Mouse (Mus musculus): ENCODE data around the gene Habp2.

The Habp2 gene

GRCm38 (mm10) chr19:56286866-56287265 is at the start of gene Habp2:
Gene Habp2, plus strand, starts transcription at chr19:56287137.
- DNase-seq: peak; percentile 28

DNA sequence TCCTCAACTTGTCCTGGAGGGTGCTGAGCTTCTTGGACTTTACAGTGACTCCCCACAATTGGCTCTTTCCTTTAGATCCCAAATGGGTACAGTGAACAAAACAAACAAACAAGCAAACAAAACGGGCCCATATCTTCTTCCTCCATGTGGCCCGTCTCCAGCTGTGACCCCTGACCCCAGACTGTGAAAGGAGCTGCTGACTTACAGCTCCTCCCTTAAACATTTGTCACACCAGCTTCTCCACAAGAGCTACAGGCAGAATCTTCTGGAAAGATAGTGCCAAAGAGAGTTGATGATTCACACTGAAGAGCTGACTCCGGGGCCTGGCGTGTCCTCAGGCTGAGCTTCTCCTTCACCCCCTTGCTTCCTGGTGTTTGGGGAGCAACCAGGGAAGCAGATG is 48.4 kb upstream of the Habp2 start:
- peak; percentile 73 for DNase-seq

- no peak for DNase-seq
These were observed 41.7 kb upstream of the Habp2 start for GRCm38 (mm10) chr19:56245201-56245600.

DNA sequence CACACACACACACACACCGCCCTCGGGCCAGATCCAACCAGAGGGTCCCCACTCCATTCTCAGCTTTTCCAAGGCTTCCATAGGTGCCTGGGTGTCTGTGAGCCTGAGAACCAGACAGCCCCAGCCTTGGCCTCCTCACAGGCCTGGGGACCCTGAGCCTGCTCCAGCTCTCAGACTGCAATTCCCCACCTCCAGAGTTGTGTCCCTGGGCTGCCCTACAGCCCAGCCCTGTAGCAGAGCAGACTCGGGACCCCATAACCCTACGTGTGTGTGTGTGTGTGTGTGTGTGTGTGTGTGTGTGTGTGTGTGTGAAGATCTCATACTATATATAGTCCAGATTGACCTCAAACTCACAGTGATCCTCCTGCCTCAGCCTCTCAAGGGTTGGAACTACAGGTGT is 34.1 kb upstream of the Habp2 start:
- no peak for DNase-seq

- DNase-seq: peak; percentile 48
These were observed 33.7 kb upstream of the Habp2 start for GRCm38 (mm10) chr19:56253271-56253670.

GRCm38 (mm10) chr19:56254751-56255150 is 32.2 kb upstream of the Habp2 start:
- peak; percentile 55 for DNase-seq

DNA sequence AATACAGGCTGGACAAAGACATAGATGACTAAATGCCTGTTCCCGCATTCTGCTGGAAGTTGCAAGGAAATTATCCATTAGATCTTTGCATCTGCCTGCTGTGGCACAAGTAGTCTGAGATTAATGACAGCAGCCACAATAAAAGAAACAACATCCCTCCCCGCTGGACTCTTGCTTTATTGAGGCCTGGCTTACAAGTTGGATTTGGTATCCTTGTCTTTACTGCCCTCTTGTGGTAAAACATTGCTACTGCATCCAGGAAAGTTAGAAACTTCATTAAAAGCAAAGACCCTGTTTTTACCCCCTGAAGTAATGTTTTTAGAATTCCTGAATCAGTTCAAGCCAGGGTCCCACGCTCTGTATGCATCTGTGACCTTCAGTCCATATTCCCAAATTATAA is 31.4 kb upstream of the Habp2 start:
- DNase-seq: peak; percentile 39

- DNase-seq: no peak
These were observed 30.7 kb upstream of the Habp2 start for GRCm38 (mm10) chr19:56256235-56256634.

GRCm38 (mm10) chr19:56256741-56257140 is 30.2 kb upstream of the Habp2 start:
- no peak for DNase-seq

GRCm38 (mm10) chr19:56263696-56264095 is 23.2 kb upstream of the Habp2 start:
- peak; percentile 41 for DNase-seq

GRCm38 (mm10) chr19:56264175-56264574 is 22.8 kb upstream of the Habp2 start:
- peak; percentile 71 for DNase-seq

- DNase-seq: peak; percentile 66
These were observed 21.8 kb upstream of the Habp2 start for GRCm38 (mm10) chr19:56265149-56265548.

DNA sequence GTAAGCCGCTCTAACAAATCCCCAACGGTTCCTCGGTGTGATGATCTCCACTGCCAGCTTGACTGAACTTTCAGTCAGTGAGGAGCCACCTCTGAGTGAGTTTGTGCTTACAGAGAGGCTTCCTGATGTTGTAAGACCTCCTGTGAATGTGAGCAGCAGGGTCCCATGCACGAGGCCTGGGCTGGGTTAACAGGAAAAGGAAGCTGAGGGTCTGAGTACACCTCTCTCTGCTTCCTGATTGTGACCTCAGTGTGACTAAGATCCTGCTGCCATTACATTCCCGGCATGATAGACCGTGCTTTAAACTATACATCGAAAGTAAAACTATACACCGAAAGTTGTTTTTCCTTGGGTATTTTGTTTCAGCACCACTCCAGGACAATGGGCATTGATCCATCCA is 14.9 kb upstream of the Habp2 start:
- DNase-seq: no peak

- DNase-seq: no peak
These were observed 9.7 kb upstream of the Habp2 start for GRCm38 (mm10) chr19:56277140-56277804.

DNA sequence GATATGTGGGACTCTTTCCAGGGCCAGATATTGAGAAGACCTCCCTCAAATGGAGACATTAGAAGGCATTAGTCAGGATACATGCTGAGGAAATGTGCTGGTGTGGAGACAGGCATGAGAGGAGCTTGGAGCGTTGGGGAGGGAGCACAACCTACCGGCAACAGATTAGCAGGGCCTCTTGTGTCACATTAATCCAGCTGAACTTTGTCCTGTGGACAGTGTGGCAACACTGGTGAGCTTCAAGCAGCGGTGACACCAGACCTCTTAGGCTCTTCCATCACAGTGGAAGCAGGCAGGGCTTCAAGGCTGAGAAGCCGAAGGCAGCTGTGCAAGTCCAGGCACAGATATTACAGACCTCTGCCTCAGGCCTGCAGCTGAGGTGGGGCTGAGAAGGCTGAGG is 9.0 kb upstream of the Habp2 start:
- DNase-seq: no peak

GRCm38 (mm10) chr19:56278366-56278765 is 8.6 kb upstream of the Habp2 start:
- no peak for DNase-seq

DNA sequence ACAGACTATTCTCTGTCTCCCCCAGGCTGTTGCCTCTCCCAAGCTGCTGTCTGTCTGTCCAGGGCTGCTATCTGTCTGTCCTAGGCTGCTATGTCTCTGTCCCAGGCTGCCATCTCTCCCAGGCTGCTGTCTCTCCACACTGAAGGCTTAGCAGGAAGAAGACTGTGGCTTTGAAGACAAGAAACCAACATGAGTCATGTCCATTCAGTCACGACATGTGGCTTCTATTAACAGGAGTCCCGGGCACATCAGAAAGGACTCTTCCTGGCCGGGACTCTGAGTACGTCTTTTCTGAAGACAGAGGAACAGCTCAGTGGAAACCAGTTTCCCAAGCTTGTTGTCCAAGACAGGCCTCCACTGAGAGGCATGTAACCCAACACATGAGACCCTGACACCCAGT is 1.7 kb upstream of the Habp2 start:
- DNase-seq: no peak

GRCm38 (mm10) chr19:56287580-56288367 is 837 bp downstream of the Habp2 start:
- DNase-seq: no peak

DNA sequence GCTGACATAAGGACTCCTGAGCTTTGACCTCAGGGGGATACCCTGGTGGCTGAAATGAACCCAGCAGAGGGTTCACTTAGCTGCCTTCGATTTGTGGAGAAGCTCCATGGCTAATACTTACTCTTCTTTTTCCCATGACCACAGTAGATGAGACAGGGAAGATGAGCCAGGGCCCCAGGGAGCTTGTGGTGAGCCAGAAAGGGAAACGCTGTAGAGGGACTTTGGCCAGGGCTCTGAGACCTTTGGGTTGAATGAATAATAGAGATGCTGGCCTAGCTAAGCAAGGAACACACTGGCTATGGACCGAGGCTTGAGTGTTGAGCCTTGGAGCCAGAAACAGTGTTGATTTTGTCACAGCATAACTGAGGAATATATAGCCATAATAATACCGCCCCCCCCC is 1.5 kb downstream of the Habp2 start:
- peak; percentile 27 for DNase-seq

DNA sequence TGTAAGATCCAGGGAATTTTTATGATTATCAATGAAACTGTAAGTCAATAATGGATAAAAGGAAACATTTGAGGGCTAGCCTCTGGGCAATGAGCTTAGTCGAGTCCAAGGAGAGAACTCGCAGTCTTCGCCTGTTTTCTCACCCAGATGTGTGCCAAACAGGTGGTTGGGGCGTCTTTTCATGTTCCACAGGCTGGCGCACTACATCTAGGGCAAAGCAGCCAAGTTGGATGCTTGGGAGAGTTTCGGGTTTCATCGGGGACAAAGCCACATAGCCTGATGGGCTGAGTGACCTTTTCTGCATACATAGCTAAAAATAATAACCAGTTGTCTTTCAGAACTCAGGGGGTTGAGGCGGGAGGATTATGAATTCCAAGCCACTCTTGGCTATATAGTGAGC is 2.7 kb downstream of the Habp2 start:
- no peak for DNase-seq

- DNase-seq: peak; percentile 65
These were observed 5.0 kb downstream of the Habp2 start for GRCm38 (mm10) chr19:56291898-56292297.

GRCm38 (mm10) chr19:56292335-56292734 is 5.4 kb downstream of the Habp2 start:
- peak; percentile 32 for DNase-seq

DNA sequence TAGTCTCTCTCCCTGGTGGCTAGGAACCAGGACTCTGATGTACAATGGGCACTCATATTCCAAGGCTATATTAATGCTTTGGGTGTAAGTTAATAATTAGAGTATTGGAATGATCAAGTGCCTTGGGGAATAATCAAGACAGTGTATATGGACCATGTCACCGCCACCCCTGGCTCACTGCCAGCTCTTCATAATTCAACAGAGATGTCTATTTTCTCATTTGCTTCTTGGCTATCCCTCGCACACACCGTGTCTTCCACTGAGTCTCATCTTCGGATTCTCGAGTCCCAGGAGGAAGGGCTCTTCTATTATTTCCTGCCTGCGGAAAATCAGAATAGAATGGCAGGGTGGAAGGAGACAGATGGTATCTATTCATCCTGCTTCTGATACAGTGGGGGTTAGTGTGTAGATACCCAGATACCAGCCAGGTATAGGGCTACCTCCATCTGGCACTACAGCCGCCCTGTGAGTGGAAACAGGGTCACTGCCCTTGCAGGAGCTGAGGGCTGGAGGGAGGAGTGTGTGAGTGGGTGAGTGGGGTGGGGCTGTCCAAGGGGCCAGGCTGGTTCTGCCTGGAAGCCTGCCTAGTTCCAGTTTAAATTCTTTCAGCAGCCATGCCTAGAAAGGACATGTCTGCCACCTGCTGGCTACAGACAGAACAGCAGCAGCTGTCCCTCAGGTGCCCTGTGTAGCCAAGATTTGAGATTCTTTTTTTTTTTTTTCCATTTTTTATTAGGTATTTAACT is 7.9 kb downstream of the Habp2 start:
- peak; percentile 93 for DNase-seq

DNA sequence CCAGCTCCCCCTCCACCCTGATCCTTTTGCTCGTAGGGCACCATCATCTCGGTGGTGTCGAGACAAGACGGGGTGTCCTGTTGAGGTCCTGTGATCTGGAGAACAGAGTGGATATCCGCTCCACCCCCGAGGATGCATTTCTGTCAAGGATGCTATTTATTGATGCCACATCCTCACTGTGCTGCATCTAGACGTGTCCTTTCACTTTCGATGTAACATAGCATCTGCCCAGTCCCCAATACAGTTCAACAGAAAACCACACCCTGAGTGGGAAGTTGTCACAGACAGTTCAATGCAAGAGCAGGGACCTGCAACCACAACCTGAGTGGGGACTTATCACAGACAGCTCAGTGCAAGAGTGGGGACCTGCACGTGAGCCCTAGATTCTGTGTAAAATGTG is 9.7 kb downstream of the Habp2 start:
- no peak for DNase-seq
